ENCODE assay signal across 21 mouse cellular contexts in genomic region chr10:37335148-37335547, GRCm38 (mm10).
DNase-seq lines count a peak whose midpoint lies in the region; ATAC-seq and TF ChIP-seq lines count a peak whose summit lies in the region.
"Had no signal": no experiment of that assay in that cellular context is flagged by ENCODE, and none has a peak within 500 bp of the region (broad histone marks: within the 10 kb centered on the region; RNA-seq: fewer than 3 reads in every experiment).

No protein-coding gene starts in this region.

- peak; percentile 41 for DNase-seq in heart, adult 8-10 months (ENCODE audit: low spot score)
- no peak for DNase-seq in heart, postnatal 4 days
- DNase-seq in stomach, postnatal 0 days (ENCODE audit: low spot score) = no peak
- DNase-seq in right cerebral cortex, postnatal 14 days = no peak
- no peak for DNase-seq in adipocyte (ENCODE audit: low spot score)
- DNase-seq: adrenal gland, adult 8-10 months; cerebellum, adult 18-20 months; cerebellum, postnatal 14 days; gastrocnemius, postnatal 36 days; kidney, postnatal 36 days; liver, postnatal 0 days had no signal

- WGBS in stomach, embryonic 16.5 days = 48% methylated on average over 3 of the region's 3 CpGs
- WGBS in stomach, postnatal 0 days = 43% methylated on average over 3 of the region's 3 CpGs
- 53% methylated on average over 3 of the region's 3 CpGs for WGBS in intestine, embryonic 16.5 days

- no peaks in the 10 kb centered on the region; the same call in 1 of the 2 replicates for H3K4me1 ChIP-seq in stomach, embryonic 16.5 days (ENCODE audit: control insufficient read depth, insufficient read depth, low read length)
- H3K4me1 ChIP-seq in stomach, postnatal 0 days (replicated peaks; ENCODE audit: control insufficient read depth, insufficient read depth) = 0 out of 2 replicates have a peak, but pooled peaks cover 2% of the 10 kb centered on the region
- peaks cover 15% of the 10 kb centered on the region; the same call in 1 of the 2 replicates for H3K4me1 ChIP-seq in intestine, embryonic 16.5 days (ENCODE audit: control insufficient read depth, insufficient read depth, low read length)
- H3K4me1 ChIP-seq: forebrain, embryonic 13.5 days; limb, embryonic 12.5 days; midbrain, embryonic 10.5 days had no signal

- ATAC-seq in stomach, embryonic 16.5 days (ENCODE audit: insufficient read depth, low FRiP score) = 0 out of 2 replicates have a peak, but pooled peaks have one; percentile 3
- ATAC-seq in stomach, postnatal 0 days (ENCODE audit: low FRiP score, low TSS enrichment) = no peak
- peak; percentile 49 for ATAC-seq in intestine, embryonic 16.5 days
- ATAC-seq: forebrain, embryonic 13.5 days; liver, postnatal 0 days; lung, postnatal 0 days had no signal

- no peak overlapping the region for H3K9ac ChIP-seq in stomach, embryonic 16.5 days (ENCODE audit: low read length)
- no peak overlapping the region for H3K9ac ChIP-seq in stomach, postnatal 0 days (ENCODE audit: low read length)
- H3K9ac ChIP-seq in intestine, embryonic 16.5 days (ENCODE audit: low read depth, low read length) = no peak overlapping the region
- H3K9ac ChIP-seq: embryonic facial prominence, embryonic 13.5 days; forebrain, embryonic 13.5 days; heart, embryonic 13.5 days; limb, embryonic 12.5 days; liver, postnatal 0 days had no signal

- no peak for TF ChIP-seq CTCF in stomach, postnatal 0 days (IDR thresholded peaks at IDR 0.05; ENCODE audit: low read depth)

- no peak for TF ChIP-seq EP300 in stomach, postnatal 0 days (optimal IDR thresholded peaks at IDR 0.05)

- H3K36me3 ChIP-seq in stomach, embryonic 16.5 days (ENCODE audit: control insufficient read depth, insufficient read depth, low read length) = no peaks in the 10 kb centered on the region
- no peaks in the 10 kb centered on the region for H3K36me3 ChIP-seq in stomach, postnatal 0 days (ENCODE audit: control insufficient read depth, insufficient read depth, low read length)
- H3K36me3 ChIP-seq in intestine, embryonic 16.5 days (ENCODE audit: control insufficient read depth, insufficient read depth, low read length) = no peaks in the 10 kb centered on the region
- H3K36me3 ChIP-seq: embryonic facial prominence, embryonic 13.5 days; heart, embryonic 13.5 days; limb, embryonic 12.5 days; midbrain, embryonic 10.5 days had no signal

- no peaks in the 10 kb centered on the region for H3K27me3 ChIP-seq in stomach, embryonic 16.5 days (ENCODE audit: control insufficient read depth, insufficient read depth, low read length)
- no peaks in the 10 kb centered on the region for H3K27me3 ChIP-seq in stomach, postnatal 0 days (ENCODE audit: control insufficient read depth, insufficient read depth, low read length)
- H3K27me3 ChIP-seq in intestine, embryonic 16.5 days (replicated peaks; ENCODE audit: control insufficient read depth, insufficient read depth, low read length) = no peaks in the 10 kb centered on the region
- H3K27me3 ChIP-seq: embryonic facial prominence, embryonic 13.5 days; forebrain, embryonic 13.5 days; heart, embryonic 13.5 days; limb, embryonic 12.5 days had no signal

- H3K9me3 ChIP-seq in stomach, embryonic 16.5 days (replicated peaks; ENCODE audit: control insufficient read depth, low read length) = no peaks in the 10 kb centered on the region; the same call in 1 of the 2 replicates
- no peaks in the 10 kb centered on the region for H3K9me3 ChIP-seq in stomach, postnatal 0 days (ENCODE audit: control insufficient read depth, low read length)
- H3K9me3 ChIP-seq in intestine, embryonic 16.5 days (ENCODE audit: control insufficient read depth, low read length) = no peaks in the 10 kb centered on the region
- H3K9me3 ChIP-seq: embryonic facial prominence, embryonic 13.5 days; forebrain, embryonic 13.5 days; heart, embryonic 13.5 days; limb, embryonic 12.5 days; midbrain, embryonic 10.5 days had no signal

- H3K4me3 ChIP-seq in stomach, embryonic 16.5 days (replicated peaks; ENCODE audit: low read length) = no peak overlapping the region
- no peak overlapping the region for H3K4me3 ChIP-seq in stomach, postnatal 0 days (ENCODE audit: low read depth, low read length)
- H3K4me3 ChIP-seq in intestine, embryonic 16.5 days (ENCODE audit: low read length) = no peak overlapping the region
- H3K4me3 ChIP-seq: embryonic facial prominence, embryonic 13.5 days; forebrain, embryonic 13.5 days; heart, embryonic 13.5 days; limb, embryonic 12.5 days; midbrain, embryonic 10.5 days had no signal

- no peak overlapping the region for H3K27ac ChIP-seq in stomach, embryonic 16.5 days (ENCODE audit: low read length)
- no peak overlapping the region for H3K27ac ChIP-seq in stomach, postnatal 0 days (replicated peaks)
- no peak overlapping the region for H3K27ac ChIP-seq in intestine, embryonic 16.5 days (ENCODE audit: low read length)
- H3K27ac ChIP-seq: embryonic facial prominence, embryonic 13.5 days; forebrain, embryonic 13.5 days; heart, embryonic 13.5 days; limb, embryonic 12.5 days; macrophage; midbrain, embryonic 10.5 days had no signal

- H3K4me2 ChIP-seq in stomach, embryonic 16.5 days (ENCODE audit: low read depth, low read length) = no peak overlapping the region
- no peak overlapping the region for H3K4me2 ChIP-seq in stomach, postnatal 0 days (replicated peaks; ENCODE audit: low read depth)
- no peak overlapping the region for H3K4me2 ChIP-seq in intestine, embryonic 16.5 days (ENCODE audit: low read depth, low read length)
- H3K4me2 ChIP-seq: embryonic facial prominence, embryonic 13.5 days; forebrain, embryonic 13.5 days; heart, embryonic 13.5 days; limb, embryonic 12.5 days; liver, embryonic 11.5 days had no signal
